Mouse (Mus musculus) gastrocnemius, adult 18-20 months (tissue): Measurements from ENCODE around the gene Gm21987. TPM values are rescaled to one million over a fixed set of nuclear protein-coding genes. Genes with fewer than 3 reads are reported as not detected.
A peak's percentile ranks its signal among the peaks of the same experiment; 100 is the strongest.
"Not testable (repeated sequence)": the region's sequence is repeated elsewhere in the genome, so short reads cannot be mapped to it uniquely, and the experiment has no call there.

Source experiments
- DNase-seq: peaks from one replicate; pipeline ENCODE4 v3.0.0; 2021; ENCODE audit warnings: low spot score
- long read RNA-seq, 2 experiments: library from polyadenylated mRNA; stranded (forward); transcript quantifications; one replicate each; pipeline ENCODE4 v2.0.0; 2021
- total RNA-seq, 2 experiments: library from RNA; stranded (reverse); gene quantifications; 2 replicates each; pipeline ENCODE4 v1.2.3; 2021

The Gm21987 gene
- not detected for total RNA-seq
- long read RNA-seq, experiment 1 = 0 reads
- long read RNA-seq, experiment 2 = 0 reads

DNA sequence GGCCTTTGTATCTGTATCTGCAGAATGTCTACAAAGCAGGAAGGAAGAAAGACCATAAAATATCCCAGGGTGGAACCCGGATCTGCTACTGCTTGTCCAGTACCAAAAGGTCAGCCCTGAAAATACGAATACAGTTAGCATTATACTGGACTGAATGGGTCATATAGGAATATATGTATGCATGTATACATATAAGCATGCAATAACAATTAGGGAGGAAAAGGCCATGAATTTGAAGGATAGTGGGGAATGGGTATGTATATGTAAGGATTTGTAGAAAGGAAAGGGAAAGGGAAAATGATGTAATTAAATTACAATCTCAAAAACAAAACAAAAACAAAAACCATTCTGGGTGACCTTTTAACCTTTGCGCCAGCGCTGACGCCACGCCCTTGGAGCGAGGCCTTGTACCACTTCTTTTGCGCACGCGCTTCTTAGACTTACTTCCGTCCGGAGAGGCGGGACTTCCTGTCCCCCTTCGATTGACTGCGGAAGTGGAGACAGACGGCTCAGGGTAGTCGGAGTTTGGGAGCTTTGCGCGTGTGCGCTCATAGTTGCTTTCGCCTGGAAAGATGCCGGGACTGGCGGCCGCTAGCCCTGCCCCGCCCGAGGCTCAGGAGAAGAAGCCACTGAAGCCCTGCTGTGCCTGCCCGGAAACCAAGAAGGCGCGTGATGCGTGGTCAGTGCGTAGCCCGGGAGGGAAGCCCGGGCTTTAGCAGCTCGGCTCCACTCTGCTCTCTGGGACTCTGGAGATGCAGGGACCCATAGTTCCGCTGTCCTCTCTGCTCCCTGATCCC lies at the start of gene Gm21987, which contains the start of gene Cox17:
Gene Gm21987 (plus strand): TSS at position 512 of the 797 bp plus-strand sequence.
Gene Cox17 (plus strand): TSS at position 463 of the 797 bp plus-strand sequence.
- peak; percentile 96 for DNase-seq

DNA sequence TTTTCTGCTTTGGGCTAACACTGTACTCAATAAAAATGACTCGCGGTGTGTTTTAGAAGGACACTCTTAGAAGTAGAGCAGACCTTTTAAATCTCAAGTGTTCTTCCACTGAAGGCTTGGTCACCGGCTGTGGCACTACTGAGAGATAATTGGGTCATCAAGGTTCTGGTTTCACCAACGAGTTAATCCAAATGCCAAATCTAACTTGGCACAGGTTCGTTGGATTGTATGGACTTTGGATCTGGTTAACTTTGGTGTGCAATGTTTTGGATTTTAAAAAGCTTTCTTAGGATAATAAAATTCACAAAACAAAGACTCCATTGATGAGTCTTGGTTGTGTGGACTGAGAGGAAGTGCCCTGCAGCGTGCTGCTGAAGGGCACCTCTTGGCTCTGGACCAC lies 48.4 kb upstream of the Gm21987 start:
- no peak for DNase-seq

DNA sequence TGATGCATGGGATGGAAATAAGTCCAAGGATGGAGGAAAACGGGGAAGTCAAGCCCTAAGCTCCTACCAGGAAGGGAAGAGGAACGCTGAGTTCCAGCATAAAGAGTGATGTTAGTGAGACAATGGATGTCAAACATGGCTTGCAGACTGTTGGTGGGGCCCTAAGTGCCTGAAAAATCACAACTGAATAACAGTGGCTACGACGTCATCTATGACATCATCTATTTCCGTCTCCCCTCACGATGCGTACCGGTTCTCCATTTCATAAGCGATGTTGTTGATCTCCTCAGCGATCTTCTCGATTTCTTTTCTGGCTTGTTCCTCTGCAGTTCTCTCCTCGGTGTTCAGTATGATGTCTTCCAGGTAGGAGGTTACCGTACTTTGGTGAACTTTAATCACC lies 44.5 kb upstream of the Gm21987 start:
- DNase-seq = no peak

DNA sequence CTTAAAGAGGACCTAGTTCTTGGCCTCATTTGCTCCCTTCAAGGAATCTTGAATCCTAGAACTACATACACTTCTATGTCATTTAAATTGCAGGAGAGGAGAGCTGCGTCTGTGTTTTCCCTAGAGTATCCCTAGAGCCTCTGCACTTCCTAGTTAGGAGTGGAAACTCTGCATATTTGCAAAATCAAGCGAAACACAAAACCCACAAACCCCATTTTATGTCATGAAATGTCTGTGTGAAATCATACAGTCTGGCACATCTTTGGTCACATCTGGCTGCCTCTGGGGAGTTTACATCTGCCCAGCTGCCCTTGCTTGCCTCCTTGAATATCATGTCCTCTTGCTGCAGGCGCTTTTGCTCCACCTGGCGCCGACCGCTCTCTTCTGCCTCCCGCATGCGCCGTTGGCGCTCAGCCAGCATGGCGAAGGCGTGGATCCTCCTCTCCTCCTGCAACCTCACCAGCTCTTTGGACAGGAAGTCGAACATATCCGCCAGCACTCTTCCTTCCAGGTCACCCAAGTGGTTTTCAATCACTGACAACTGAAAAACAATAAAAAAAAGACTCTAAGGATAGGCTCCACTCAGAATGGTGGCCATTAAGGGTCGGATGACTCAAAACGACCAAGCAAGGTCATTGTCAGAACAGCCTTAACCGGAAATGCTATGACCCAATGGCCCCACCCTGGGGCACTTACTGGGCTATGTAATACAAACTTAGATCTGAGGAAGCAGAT lies 42.2 kb upstream of the Gm21987 start:
- peak; percentile 17 for DNase-seq

DNA sequence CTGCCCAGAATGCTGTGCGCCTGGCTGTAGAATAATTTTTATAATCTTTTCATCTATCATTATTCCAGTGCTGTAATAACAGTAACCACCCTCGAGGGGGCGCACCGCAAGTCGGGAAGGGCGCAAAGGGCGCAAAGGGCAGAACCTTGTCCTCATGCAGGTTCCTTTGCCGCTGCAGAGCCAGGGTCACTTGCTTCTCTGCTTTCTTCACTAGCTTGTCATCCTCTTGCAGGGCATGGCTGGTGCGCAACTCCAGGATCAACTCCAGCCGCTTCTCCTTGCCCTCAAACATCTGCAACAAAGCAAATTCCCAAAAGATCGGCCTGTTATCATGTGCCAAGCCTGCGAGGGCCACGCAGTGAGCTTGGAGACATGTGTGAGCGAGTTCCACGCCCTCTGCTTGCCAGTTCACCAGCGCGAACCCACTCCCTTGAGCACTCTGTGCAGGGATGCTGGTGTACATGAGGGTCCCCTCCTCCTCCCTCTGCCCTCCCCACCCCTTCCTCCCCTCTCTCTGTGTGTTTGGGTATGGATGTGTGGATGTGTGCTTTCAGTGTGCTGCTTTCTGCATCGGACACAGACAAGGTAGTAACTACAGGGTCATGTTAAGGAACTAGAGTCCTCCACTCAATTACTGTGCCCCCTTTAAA lies 40.1 kb upstream of the Gm21987 start:
- peak; percentile 5 for DNase-seq

DNA sequence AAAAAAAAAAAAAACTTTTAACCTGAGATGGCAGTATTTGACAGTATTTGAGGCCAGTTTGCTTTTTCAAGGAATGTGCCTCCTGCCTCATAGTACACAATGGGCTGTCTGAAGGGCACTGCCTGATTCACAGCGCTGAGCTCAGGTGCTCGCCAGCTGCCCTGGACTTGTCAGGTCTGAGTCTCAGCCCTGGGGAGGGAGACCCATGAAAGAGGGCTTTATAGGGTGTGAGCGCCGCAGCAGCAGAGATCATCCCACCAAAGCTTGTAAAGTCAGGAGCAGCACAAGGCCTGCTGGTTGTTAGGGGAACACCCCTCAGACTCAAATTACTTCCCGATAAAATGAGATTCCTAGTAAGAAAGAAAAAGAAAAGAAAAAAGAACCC lies 39.6 kb upstream of the Gm21987 start:
- no peak for DNase-seq

DNA sequence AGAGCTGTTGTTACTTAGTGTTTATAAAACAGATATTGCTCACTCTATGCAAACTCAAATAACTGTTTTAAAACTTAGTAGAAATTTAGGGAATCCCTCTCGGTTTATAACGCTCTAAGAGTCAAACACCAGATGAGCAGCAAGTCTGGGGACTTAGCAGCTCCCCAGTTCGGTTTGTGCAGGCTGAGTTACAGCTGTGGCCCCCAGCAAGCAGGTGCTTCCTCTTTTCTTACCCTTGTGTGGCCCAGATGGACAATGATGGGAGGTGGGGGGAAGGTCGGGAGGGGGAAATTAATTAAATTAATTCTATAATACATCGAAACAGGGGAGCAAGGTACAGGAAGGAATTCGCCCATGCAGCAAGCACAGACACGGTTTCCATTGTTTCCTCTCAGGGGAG lies 39.2 kb upstream of the Gm21987 start:
- DNase-seq = no peak

DNA sequence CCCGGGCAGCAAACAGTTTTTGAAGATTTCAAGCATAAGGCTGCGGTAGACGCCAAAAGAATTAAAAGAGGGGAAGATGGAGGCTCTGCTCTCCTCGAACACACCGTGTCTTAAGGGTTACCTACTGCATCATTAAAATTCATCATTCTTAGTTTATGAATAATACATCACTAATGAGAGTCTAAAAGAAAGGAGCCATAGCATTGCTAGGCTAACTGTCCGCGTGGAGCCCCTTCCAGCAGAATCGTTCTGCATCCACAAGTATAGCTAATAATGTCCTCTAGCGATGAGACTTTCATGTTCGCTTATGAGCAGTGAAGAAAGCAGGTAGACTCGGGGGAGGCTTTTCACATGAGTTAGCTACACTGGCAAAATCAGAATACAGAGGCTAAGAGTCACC lies 38.6 kb upstream of the Gm21987 start:
- DNase-seq = no peak

DNA sequence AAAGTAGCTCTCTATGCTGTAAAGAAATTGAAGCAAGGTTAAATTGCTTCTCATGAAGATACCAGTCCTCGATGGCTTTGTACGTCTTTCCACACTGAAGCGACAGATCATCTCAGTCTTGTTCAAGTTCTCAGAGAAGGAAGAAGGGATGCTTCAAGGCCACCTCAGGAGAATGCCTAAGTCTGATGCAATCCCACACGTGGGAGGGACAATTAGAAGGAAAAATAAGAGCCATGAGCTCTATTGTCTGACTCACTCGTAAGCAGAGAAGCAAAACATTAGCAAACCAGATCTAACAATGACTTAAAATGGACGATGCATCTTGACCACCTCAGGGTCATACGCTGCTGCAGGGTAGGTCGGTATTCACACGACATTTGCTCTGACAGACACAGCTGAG lies 28.3 kb upstream of the Gm21987 start:
- no peak for DNase-seq

DNA sequence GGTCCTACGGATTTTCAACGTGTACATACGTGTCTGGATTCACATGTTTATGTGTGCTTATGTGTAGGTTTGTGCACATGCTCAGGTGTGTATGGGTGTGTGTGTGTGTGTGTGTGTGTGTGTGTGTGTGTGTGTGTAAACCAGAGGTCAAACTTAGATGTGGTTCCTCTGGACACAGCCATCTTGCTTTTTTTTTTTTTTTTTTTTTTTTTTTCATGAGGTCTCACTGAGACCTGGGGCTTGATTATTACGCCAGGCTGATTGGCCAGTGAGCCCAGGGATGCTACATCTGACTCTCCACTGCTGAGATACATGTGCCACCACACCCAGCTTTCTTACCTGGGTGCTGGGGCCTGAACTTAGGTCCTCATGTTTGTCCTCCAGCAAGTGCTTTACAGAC lies 27.8 kb upstream of the Gm21987 start:
- no peak for DNase-seq

DNA sequence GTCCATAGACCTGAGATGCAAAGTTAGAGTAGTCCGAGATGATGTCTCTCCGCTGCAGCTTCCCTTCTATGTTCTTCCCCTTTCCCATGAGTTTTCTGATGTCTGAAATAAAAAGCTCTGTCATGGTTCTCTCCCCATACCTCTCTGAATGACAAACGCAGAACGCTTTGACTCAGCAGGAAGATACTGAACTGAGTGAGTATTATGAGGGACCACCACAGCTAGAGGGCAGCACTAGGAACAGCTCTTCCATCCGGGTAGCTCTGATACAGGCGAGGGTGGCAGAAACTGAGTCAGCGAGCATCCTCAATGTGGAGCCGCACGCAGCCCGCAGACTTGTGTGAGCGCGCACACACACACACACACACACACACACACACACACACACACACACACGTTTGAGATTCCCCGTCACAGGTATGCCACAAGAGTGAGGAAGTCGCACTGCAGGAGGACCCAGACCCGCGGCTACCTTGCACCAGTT lies 25.3 kb upstream of the Gm21987 start:
- DNase-seq = peak; percentile 16

DNA sequence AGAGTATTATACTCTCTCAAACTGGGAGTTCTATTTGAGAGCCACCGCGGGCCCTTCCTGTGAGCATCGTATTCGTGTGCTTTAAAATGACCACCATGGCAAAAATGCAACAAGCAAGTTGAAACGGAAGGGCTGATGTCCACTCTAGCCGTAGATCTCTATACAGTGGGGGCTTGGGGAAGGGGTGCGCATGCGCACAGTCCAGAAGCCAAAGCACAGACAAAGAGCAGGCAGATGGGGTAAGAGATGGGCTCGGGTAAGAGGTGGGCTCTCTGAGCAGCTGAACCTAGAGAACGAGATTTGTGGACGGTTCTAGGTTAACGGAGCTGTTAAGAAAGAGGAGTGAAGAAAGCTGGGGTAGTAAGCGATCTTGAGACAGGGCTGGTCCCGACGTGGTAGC lies 22.5 kb upstream of the Gm21987 start:
- no peak for DNase-seq

DNA sequence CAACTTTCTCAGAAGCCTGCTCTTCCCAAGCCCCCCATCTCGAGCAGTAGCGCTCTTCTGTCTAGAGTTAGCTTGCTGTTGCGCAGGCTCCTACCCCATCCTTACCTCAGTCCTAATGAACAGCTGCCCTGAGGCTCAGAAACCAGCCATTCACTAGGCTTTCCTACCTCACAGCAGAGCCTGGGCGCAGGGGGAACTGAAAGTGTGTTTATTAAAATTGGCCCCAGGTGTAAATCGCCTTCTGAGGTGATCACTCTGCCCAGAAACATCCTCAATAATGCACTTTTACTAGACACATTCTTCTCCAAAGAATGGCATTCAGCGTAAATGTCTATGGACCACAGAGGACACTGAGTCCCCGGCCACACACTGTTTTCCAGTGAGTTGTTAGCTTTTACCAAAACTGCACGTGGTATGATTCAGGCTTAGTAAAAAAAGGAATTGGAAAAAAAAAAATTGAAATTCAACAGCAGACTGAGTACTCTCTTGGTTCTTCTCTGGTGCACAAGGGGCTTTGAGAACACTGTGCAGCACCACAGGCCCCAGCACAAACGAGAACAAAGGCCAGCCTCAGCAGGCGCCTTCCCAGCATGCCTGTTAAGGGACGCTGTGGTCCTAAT lies 20.0 kb upstream of the Gm21987 start:
- DNase-seq = no peak

DNA sequence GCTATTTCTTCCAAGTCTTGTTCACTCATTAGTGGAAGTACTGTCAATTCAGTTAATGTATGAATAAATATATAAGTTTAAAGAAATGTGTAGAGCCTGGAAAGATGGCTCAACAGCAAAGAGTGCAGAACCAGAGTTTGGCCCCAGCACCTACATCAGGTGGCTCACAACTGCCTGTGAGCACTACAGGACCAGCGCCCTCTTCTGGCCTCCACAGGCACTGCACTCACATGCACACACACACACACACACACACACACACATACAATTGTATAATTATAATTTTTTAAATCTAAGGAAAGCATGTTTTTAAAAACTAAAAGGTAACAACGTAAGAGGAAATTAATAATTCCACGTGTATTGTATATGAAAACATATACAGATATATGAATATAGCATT lies 17.5 kb upstream of the Gm21987 start:
- no peak for DNase-seq

DNA sequence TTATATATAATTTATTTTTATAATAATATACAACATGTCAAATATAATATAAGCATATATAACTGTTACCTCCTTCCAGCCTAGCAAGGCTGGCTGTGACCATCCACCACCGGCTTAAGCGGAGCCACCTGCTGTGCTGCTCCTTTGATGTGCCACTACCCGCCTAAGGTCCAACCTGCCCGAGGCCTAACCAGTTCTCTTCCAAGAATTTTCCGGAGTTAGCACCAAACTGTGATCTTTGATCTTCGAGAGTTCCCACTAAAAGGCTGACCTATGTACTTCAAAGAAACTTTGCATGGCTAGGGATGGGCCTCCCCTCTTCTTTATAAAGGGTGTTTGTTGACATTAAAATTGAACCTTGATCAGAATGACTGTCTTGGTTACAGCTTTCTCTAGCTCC lies 12.4 kb upstream of the Gm21987 start:
- DNase-seq = no peak

DNA sequence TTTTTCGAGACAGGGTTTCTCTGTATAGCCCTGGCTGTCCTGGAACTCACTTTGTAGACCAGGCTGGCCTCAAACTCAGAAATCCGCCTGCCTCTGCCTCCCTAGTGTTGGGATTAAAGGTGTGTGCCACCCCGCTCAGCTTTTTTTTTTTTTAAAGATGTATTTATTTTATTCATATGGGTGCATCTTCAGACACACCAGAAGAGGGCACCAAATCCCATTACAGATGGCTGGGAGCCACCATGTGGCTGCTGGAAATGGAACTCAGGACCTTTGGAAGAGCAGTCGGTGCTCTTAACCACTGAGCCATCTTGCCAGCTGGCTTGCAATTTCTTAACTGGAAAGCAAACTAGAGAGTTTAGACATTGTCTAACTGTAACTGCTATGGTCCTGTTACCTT lies 8.8 kb upstream of the Gm21987 start:
- not testable (repeated sequence) for DNase-seq

DNA sequence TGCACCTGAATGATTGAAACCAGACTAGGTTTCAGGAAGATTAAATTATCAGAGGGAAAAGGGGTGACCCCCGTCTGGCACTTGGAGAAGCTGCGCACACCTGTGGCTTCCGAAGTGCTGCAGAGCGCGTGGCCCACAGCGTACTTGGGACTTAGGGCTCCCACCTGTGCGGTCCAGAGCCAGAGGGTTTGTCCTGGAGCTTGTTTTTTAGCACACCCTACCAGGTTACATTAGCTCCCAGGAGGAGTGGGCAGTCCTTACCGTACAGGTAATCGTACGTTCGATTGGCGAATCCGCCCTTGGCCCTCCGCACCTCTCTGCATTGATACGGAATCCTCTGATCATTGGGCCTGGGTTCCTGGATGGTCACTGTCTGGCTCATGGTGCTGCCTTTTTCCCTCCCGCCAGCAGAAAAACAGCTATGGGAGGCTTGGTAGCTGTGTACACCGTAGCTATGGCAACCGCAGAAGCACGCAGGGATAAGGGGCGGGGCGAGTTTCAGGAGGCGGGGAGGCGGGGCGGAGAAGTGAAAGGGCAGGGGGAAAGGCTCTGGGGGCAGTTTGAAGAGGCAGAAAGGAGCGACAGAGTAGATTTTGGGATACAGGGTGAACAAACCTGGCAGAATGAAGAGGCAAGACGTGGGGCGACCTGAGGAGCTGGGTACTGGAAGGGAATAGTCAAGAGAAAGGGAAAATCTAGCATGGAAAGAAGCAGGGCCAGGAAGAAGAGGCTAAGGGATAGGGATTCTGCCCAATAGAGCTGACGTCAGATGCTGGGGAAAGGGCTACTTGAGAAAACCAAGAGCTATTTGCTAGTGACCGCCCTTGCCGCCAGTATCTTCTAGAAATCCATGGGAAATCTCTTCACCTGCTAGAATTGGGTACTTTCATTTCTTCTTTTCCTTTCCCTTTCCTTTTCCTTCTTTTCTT lies 5.2 kb upstream of the Gm21987 start, which contains the start of gene Maats1:
Gene Maats1 (minus strand): TSS at position 748 of the 929 bp plus-strand sequence.
- peak; percentile 72 for DNase-seq

DNA sequence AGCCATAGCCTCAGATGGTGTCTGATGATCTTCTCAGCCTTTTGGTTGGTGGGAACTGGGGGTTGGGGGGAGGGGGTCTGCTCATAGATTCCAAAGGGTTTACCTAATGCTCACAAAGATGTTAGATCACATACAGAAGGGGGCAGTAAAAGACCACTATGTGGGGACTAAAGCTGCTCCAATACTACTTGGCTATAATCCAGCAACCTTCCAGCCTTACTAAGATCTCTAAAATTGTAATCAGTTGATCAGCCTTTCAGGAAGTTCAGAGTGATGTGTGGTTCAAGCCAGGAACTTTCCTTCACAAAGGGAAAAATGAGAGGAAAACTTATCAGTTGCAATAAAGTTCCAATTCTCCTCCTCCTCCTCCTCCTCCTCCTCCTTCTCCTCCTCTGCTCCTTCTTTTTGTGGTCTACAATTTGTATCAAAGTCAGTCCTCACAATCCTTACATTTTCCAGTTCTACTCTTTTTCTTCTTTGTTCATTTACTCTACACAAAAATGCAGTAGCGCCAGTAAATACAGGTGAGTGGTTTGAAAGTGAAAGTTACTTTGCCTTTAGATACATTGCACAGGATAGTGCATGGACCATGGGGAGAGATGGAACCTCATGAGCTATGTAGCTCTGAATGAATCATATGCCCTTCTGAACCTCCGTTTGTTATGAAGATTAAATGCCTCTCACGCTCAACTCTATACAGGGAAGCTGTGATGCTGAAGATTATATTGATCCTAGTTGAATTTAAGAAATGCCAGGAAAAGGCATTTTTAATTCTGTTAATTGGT lies 1.7 kb upstream of the Gm21987 start:
- DNase-seq = peak; percentile 39

DNA sequence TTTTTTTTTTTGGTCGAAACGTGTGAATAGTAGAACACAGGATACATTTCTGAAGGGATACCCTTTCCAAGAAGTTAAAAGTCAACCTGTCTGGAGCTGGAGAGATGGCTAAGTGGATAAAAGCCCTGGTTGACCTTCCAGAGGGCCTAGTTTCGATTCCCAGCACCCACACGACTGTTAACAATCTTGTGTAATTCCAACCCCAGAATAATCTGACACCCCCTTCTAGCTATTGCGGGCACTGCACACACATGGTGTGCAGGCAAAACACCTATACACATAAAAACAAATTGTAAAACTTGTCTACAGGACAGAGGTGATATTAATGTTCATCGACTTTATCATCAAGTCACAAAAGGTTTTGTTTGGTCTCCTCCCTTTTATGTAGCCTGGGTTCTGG lies 748 bp downstream of the Gm21987 start:
- no peak for DNase-seq
